Mouse (Mus musculus) G1E (cell line): ENCODE data around the gene Snx29.

Source experiments
- CTCF ChIP-seq: IDR thresholded peaks from 2 replicates; pipeline ENCODE4 v1.5.1; 2012; ENCODE audit warnings: low read depth, low read length, inconsistent platforms, mixed read lengths
- POLR2AphosphoS5 ChIP-seq: IDR thresholded peaks from 2 replicates; pipeline ENCODE4 v1.6.1; 2012; ENCODE audit warnings: low read depth, low read length, inconsistent platforms; ENCODE audit not compliant: insufficient replicate concordance
- TAL1 ChIP-seq: conservative IDR thresholded peaks from 2 replicates; pipeline ENCODE4 v1.6.1; 2012; ENCODE audit warnings: low read depth, low read length, inconsistent platforms, mixed read lengths

- no peak for TF ChIP-seq CTCF
- no peak for TF ChIP-seq TAL1
- TF ChIP-seq POLR2AphosphoS5 = no peak
Measured at GRCm38 (mm10) chr16:11531441-11531840, 208.7 kb downstream of the Snx29 start.
